Mouse (Mus musculus) liver, embryonic 14.5 days (tissue): ENCODE measurements at regions not wholly inside any gene's neighbourhood (a gene's known extent, or its start where the extent isn't known, plus 50 kb on each side); places are given as distances from the start of the nearest gene placed in this dataset.

ENCODE experiments used
- CTCF ChIP-seq: IDR thresholded peaks from 2 replicates; pipeline ENCODE4 v1.5.1; 2016; ENCODE audit warnings: antibody characterized with exemption, low read depth, control low read depth
- EP300 ChIP-seq: IDR thresholded peaks from 2 replicates; pipeline ENCODE4 v1.6.1; 2016; ENCODE audit warnings: antibody characterized with exemption, low read depth

GRCm38 (mm10) chr13:34550130-34550884 lies 103.0 kb downstream of the Pxdc1 start:
- TF ChIP-seq EP300 (no peak), CTCF (no peak)
